Mouse (Mus musculus): ENCODE results near the gene Idh3a. TPM values are rescaled to one million over a fixed set of nuclear protein-coding genes. Genes with fewer than 3 reads are reported as not detected.

The Idh3a gene
- polyA plus RNA-seq, 1 experiment from 2014 or later = 108 TPM

- no peaks in the 10 kb centered on the region for H3K4me1 ChIP-seq (replicated peaks)
- 84% methylated on average over 7 of the region's 7 CpGs for WGBS
These were observed 16.8 kb downstream of the Idh3a start for GRCm38 (mm10) chr9:54602916-54603315.

GRCm38 (mm10) chr9:54604131-54604654 lies 18.1 kb downstream of the Idh3a start:
- H3K9me3 ChIP-seq = no peaks in the 10 kb centered on the region
- H3K36me3 ChIP-seq = peaks cover 59% of the 10 kb centered on the region
- H3K27me3 ChIP-seq (ENCODE audit: insufficient read depth, poor library complexity, severe bottlenecking) = no peaks in the 10 kb centered on the region
- H3K4me1 ChIP-seq (replicated peaks) = 0 out of 2 replicates have a peak, but pooled peaks cover 3% of the 10 kb centered on the region
- H3K27ac ChIP-seq = no peak overlapping the region
- H3K4me3 ChIP-seq = no peak overlapping the region
- DNase-seq (ENCODE audit: low spot score) = no peak
- 75% methylated on average over 5 of the region's 5 CpGs for WGBS

More at GRCm38 (mm10) chr9:54602916-54603315, 16.8 kb downstream of the Idh3a start:
- Histone ChIP-seq H3K36me3 (peaks cover 72% of the 10 kb centered on the region), H3K27ac (no peak overlapping the region), H3K27me3 (ENCODE audit: insufficient read depth, poor library complexity, severe bottlenecking) (no peaks in the 10 kb centered on the region), H3K4me3 (no peak overlapping the region), H3K9me3 (no peaks in the 10 kb centered on the region)
- DNase-seq (ENCODE audit: low spot score) = no peak

- H3K27me3 ChIP-seq (ENCODE audit: insufficient read depth, poor library complexity, severe bottlenecking) = no peaks in the 10 kb centered on the region
- no peak overlapping the region for H3K4me3 ChIP-seq
- no peaks in the 10 kb centered on the region for H3K9me3 ChIP-seq
- WGBS = 60% methylated on average over 4 of the region's 4 CpGs
- 0 out of 2 replicates have a peak, but pooled peaks cover 5% of the 10 kb centered on the region for H3K4me1 ChIP-seq (replicated peaks)
- DNase-seq (ENCODE audit: low spot score) = peak; percentile 46
- peaks cover 52% of the 10 kb centered on the region for H3K36me3 ChIP-seq
- H3K27ac ChIP-seq = no peak overlapping the region
These were observed 18.8 kb downstream of the Idh3a start for GRCm38 (mm10) chr9:54604886-54605285.

- Histone ChIP-seq H3K27me3 (ENCODE audit: insufficient read depth, poor library complexity, severe bottlenecking) (no peaks in the 10 kb centered on the region), H3K27ac (no peak overlapping the region), H3K4me1 (replicated peaks) (0 out of 2 replicates have a peak, but pooled peaks cover 5% of the 10 kb centered on the region), H3K9me3 (no peaks in the 10 kb centered on the region), H3K36me3 (no peaks in the 10 kb centered on the region), H3K4me3 (no peak overlapping the region)
- 89% methylated on average over 5 of the region's 5 CpGs for WGBS
- no peak for DNase-seq (ENCODE audit: low spot score)
These were observed 26.7 kb downstream of the Idh3a start for GRCm38 (mm10) chr9:54612781-54613191.

- WGBS = 73% methylated on average over 13 of the region's 13 CpGs
- H3K36me3 ChIP-seq = no peaks in the 10 kb centered on the region
- no peak overlapping the region for H3K4me3 ChIP-seq
- no peaks in the 10 kb centered on the region for H3K9me3 ChIP-seq
- H3K27ac ChIP-seq = no peak overlapping the region
- H3K4me1 ChIP-seq (replicated peaks) = 0 out of 2 replicates have a peak, but pooled peaks cover 1% of the 10 kb centered on the region
- peak; percentile 27 for DNase-seq (ENCODE audit: low spot score)
- no peaks in the 10 kb centered on the region for H3K27me3 ChIP-seq (ENCODE audit: insufficient read depth, poor library complexity, severe bottlenecking)
These were observed 28.2 kb downstream of the Idh3a start for GRCm38 (mm10) chr9:54614182-54614850.

GRCm38 (mm10) chr9:54627240-54627639 lies 41.1 kb downstream of the Idh3a start:
- H3K9me3 ChIP-seq = no peaks in the 10 kb centered on the region
- no peaks in the 10 kb centered on the region for H3K36me3 ChIP-seq
- H3K27me3 ChIP-seq (ENCODE audit: insufficient read depth, poor library complexity, severe bottlenecking) = no peaks in the 10 kb centered on the region
- 94% methylated on average over 5 of the region's 5 CpGs for WGBS
- no peaks in the 10 kb centered on the region for H3K4me1 ChIP-seq (replicated peaks)
- no peak overlapping the region for H3K4me3 ChIP-seq
- no peak overlapping the region for H3K27ac ChIP-seq
- no peak for DNase-seq (ENCODE audit: low spot score)

GRCm38 (mm10) chr9:54628752-54629151 lies 42.6 kb downstream of the Idh3a start:
- H3K4me1 ChIP-seq (replicated peaks) = no peaks in the 10 kb centered on the region
- no peak overlapping the region for H3K4me3 ChIP-seq
- H3K9me3 ChIP-seq = no peaks in the 10 kb centered on the region
- H3K36me3 ChIP-seq = no peaks in the 10 kb centered on the region
- no peaks in the 10 kb centered on the region for H3K27me3 ChIP-seq (ENCODE audit: insufficient read depth, poor library complexity, severe bottlenecking)
- no peak overlapping the region for H3K27ac ChIP-seq
- DNase-seq (ENCODE audit: low spot score) = no peak
- 94% methylated on average over 4 of the region's 4 CpGs for WGBS

- 82% methylated on average over 5 of the region's 5 CpGs for WGBS
- Histone ChIP-seq H3K4me3 (no peak overlapping the region), H3K27me3 (ENCODE audit: insufficient read depth, poor library complexity, severe bottlenecking) (no peaks in the 10 kb centered on the region), H3K9me3 (no peaks in the 10 kb centered on the region), H3K36me3 (no peaks in the 10 kb centered on the region), H3K27ac (no peak overlapping the region), H3K4me1 (replicated peaks) (no peaks in the 10 kb centered on the region)
- no peak for DNase-seq (ENCODE audit: low spot score)
These were observed 43.6 kb downstream of the Idh3a start for GRCm38 (mm10) chr9:54629613-54630261.

DNA sequence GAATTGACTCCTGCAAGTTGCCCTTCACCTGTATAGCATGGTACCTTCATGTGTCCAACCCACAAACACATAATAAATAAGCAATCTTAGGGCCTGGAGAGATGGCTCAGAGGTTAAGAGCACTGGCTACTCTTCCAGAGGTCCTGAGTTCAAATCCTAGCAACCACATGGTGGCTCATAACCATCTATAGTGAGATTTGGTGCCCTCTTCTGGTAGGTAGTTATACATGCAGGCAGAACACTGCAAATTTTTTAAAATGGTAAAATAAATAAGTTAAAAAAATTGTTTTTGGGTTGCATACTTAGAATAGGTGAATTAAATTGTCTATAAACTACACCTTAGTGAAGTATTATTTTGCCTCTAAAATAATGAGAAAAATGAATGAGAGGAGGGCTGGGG lies 44.8 kb downstream of the Idh3a start:
- DNase-seq (ENCODE audit: low spot score) = no peak
- no peak overlapping the region for H3K4me3 ChIP-seq
- H3K9me3 ChIP-seq = no peaks in the 10 kb centered on the region
- H3K4me1 ChIP-seq (replicated peaks) = no peaks in the 10 kb centered on the region
- H3K27ac ChIP-seq = no peak overlapping the region
- no peaks in the 10 kb centered on the region for H3K27me3 ChIP-seq (ENCODE audit: insufficient read depth, poor library complexity, severe bottlenecking)
- H3K36me3 ChIP-seq = no peaks in the 10 kb centered on the region

DNA sequence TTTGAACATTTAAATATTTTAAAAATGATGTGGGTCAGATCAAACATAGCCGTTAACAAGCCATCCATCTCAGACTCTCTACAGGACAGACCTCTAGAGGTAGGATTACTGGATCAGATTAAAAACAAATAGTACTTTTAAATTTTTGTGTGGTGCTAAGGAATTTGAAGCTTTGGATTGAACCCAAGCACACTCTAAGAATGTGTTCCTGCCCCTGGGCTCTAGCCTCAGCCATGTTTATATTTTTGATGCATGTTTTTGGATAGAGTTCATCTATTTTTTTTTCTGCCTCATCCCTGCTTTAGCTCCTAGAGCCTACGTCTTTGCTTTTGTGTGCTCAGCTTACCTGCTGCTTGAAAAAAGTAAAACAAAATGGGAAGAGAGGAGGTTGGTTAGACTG lies 47.3 kb downstream of the Idh3a start:
- H3K4me3 ChIP-seq = no peak overlapping the region
- H3K36me3 ChIP-seq = no peaks in the 10 kb centered on the region
- H3K27ac ChIP-seq = no peak overlapping the region
- WGBS = 87% methylated on average over 2 of the region's 2 CpGs
- no peaks in the 10 kb centered on the region for H3K9me3 ChIP-seq
- no peaks in the 10 kb centered on the region for H3K4me1 ChIP-seq (replicated peaks)
- no peak for DNase-seq (ENCODE audit: low spot score)
- no peaks in the 10 kb centered on the region for H3K27me3 ChIP-seq (ENCODE audit: insufficient read depth, poor library complexity, severe bottlenecking)

DNA sequence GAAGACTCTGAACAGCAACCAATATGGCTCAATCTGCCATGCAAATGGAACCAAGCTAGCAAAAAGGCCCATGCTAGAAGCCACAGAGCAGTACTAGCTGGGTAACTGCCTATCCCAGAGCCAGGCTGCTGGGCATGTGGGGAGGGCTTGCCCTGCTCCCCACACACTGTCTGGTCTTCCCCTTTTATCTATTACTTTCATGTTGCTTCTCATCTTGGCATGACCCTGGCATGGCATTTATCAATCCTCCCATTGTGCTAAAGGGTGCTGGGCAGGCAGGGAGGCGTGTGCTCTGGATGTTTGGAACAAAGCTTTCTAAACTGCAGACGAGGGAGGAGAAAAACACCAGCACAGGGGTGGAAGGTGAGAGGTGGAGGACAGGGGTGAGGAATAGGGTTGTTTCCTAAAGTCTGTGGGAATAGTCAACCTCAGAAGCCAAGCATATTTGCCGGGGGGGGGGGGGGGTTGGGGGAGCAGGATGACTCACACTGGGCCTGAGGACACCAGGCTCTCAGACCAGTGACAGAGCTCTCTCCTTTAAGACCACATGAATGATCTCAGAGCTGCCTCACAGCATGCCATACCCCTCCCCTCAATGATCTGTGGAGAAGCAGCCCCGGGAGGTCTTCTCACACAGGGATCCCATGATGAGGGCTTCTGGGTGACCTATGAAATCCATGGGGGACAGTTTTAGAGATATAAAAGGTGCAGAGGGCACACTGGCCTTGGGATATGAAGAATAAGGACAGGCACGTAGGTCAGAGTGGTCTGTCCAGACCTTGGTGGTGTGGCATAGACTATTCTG lies 51.6 kb downstream of the Idh3a start:
- H3K9me3 ChIP-seq = no peaks in the 10 kb centered on the region
- H3K4me3 ChIP-seq = no peak overlapping the region
- WGBS = 61% methylated on average over 5 of the region's 5 CpGs
- no peak for DNase-seq (ENCODE audit: low spot score)
- no peaks in the 10 kb centered on the region for H3K36me3 ChIP-seq
- H3K27me3 ChIP-seq (ENCODE audit: insufficient read depth, poor library complexity, severe bottlenecking) = no peaks in the 10 kb centered on the region
- H3K4me1 ChIP-seq (replicated peaks) = 0 out of 2 replicates have a peak, but pooled peaks cover 3% of the 10 kb centered on the region
- no peak overlapping the region for H3K27ac ChIP-seq

DNA sequence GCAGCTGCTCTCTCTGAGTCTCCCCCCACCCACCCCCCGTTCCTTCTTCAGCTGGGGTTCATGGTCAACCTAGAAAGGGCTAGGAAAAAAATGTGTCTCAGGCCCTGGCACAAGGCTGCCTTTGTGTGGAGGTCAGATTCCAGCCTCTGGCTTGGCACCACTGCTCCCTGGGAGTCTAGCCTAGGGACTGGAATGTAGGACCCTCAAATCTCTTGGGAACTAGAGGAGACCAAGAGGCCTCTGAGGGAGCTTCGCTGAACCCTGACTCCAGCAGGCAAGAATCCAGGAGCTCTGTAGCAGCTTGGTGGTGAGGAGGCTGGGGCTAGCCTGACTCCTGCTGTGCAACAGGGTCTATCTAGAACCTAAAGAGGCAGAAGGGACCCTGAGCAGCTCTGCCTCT lies 53.1 kb downstream of the Idh3a start:
- no peak for DNase-seq (ENCODE audit: low spot score)
- Histone ChIP-seq H3K27ac (peak overlapping the region; percentile 12; the same call in 1 of the 2 replicates), H3K4me3 (no peak overlapping the region), H3K27me3 (ENCODE audit: insufficient read depth, poor library complexity, severe bottlenecking) (no peaks in the 10 kb centered on the region), H3K9me3 (no peaks in the 10 kb centered on the region), H3K36me3 (no peaks in the 10 kb centered on the region), H3K4me1 (replicated peaks) (0 out of 2 replicates have a peak, but pooled peaks cover 3% of the 10 kb centered on the region)
- 53% methylated on average over 2 of the region's 2 CpGs for WGBS
